ENCODE assay signal across 7 mouse cellular contexts in genomic region chr1:106796542-106796924, GRCm38 (mm10). TPM values are rescaled to one million over a fixed set of nuclear protein-coding genes. Genes with fewer than 3 reads are reported as not detected.
DNase-seq lines count a peak whose midpoint lies in the region; ATAC-seq lines count a peak whose summit lies in the region.

Gene Vps4b (minus strand): TSS chr1:106796728.

- H3K9ac ChIP-seq in intestine, embryonic 15.5 days = peak within 1 kb of the TSS; percentile 83

- H3K4me1 ChIP-seq in intestine, embryonic 15.5 days (replicated peaks) = 0 out of 2 replicates have a peak, but pooled peaks cover 3% of the 10 kb centered on the region
- H3K4me1 ChIP-seq in midbrain, embryonic 10.5 days = peaks cover 19% of the 10 kb centered on the region

- DNase-seq in adrenal gland, adult 2 months = peak; percentile 94
- peak; percentile 91 for DNase-seq in embryo, embryonic 11.5 days (ENCODE audit: low read depth, low spot score)
- peak; percentile 84 to 85 for DNase-seq in gastrocnemius, postnatal 36 days
- peak; percentile 91 to 96 for DNase-seq in left cerebral cortex, postnatal 25 days (ENCODE audit: low spot score in 2 of 2)
- DNase-seq in midbrain, embryonic 10.5 days (ENCODE audit: low spot score) = peak; percentile 93
- peak; percentile 82 for DNase-seq in right cerebral cortex, postnatal 4 days

- H3K9me3 ChIP-seq in intestine, embryonic 15.5 days = no peaks in the 10 kb centered on the region
- H3K9me3 ChIP-seq in midbrain, embryonic 10.5 days (replicated peaks) = no peaks in the 10 kb centered on the region

- peak; percentile 100 for ATAC-seq in intestine, embryonic 15.5 days

- peak within 1 kb of the TSS; percentile 64 for H3K4me2 ChIP-seq in intestine, embryonic 15.5 days (replicated peaks)

- H3K27ac ChIP-seq in intestine, embryonic 15.5 days = peak within 1 kb of the TSS; percentile 91
- peak within 1 kb of the TSS; percentile 91 for H3K27ac ChIP-seq in midbrain, embryonic 10.5 days (replicated peaks)

- H3K4me3 ChIP-seq in intestine, embryonic 15.5 days (replicated peaks) = peak within 1 kb of the TSS; percentile 69
- H3K4me3 ChIP-seq in midbrain, embryonic 10.5 days = peak within 1 kb of the TSS; percentile 99

- H3K36me3 ChIP-seq in intestine, embryonic 15.5 days = no peaks in the 10 kb centered on the region
- H3K36me3 ChIP-seq in midbrain, embryonic 10.5 days = 0 out of 2 replicates have a peak, but pooled peaks cover 6% of the 10 kb centered on the region

- under 1% methylated on average over 23 of the region's 23 CpGs for WGBS in intestine, embryonic 15.5 days
- WGBS in midbrain, embryonic 10.5 days = under 1% methylated on average over 23 of the region's 23 CpGs

- H3K27me3 ChIP-seq in intestine, embryonic 15.5 days (replicated peaks) = no peaks in the 10 kb centered on the region
- H3K27me3 ChIP-seq in midbrain, embryonic 10.5 days (ENCODE audit: low read depth, poor library complexity, severe bottlenecking) = no peaks in the 10 kb centered on the region

- intact Hi-C loops in gastrocnemius, postnatal 36 days (cut with DNase I) = loop anchor here (2.0 kb wide), 1 partner anchor 38 kb away; the partner anchor contains the start of gene Kdsr
- intact Hi-C loops in left cerebral cortex, postnatal 25 days (cut with DNase I) = loop anchor here (1.0 to 5.0 kb wide), 2 partner anchors 34 to 88 kb away; no protein-coding TSS in a partner anchor

RNA-seq across cellular contexts. Expression of gene Vps4b, which starts in this region (rescaled TPM):
- 100 to 1,000 TPM in 1 of 2 experiments, 10 to 100 TPM in 1; 88.0 to 102 TPM for total RNA-seq in adrenal gland, adult 2 months (2021)
- polyA plus RNA-seq in adrenal gland, adult 2 months (2012; rRNA removed) = 15.0 and 23.3 TPM in 2 replicates
- 10 to 100 TPM; 18.0 to 18.5 TPM for total RNA-seq in gastrocnemius, postnatal 36 days (2021)
- polyA plus RNA-seq in intestine, embryonic 15.5 days (2015; fragmentation: Nextera tagmentation; extraction: Ambion mirVana) = 66.5 and 82.2 TPM in 2 replicates
- 10 to 100 TPM; 51.5 to 56.4 TPM for total RNA-seq in left cerebral cortex, postnatal 25 days (2021)
- polyA plus RNA-seq in midbrain, embryonic 10.5 days (2016; fragmentation: Nextera tagmentation; extraction: Ambion mirVana) = 60.1 and 62.7 TPM in 2 replicates

Comparison
In these comparisons a context has a peak if more than half of its experiments do, and no peak if none do; other contexts are left out.
1. Peak in every context shown above with its lines: DNase-seq, ATAC-seq, H3K4me3 ChIP-seq and H3K27ac ChIP-seq.